19 mouse cellular contexts compared by ENCODE assay signal in genomic region chr4:108841920-108842578, GRCm38 (mm10). TPM values are rescaled to one million over a fixed set of nuclear protein-coding genes. Genes with fewer than 3 reads are reported as not detected.
"Had no signal": no experiment of that assay in that cellular context is flagged by ENCODE, and none has a peak within 500 bp of the region (broad histone marks: within the 10 kb centered on the region; RNA-seq: fewer than 3 reads in every experiment).

No protein-coding gene starts in this region.

- DNase-seq: kidney, adult 2 months; kidney, postnatal 14 days; lung, embryonic 14.5 days; lung, postnatal 10 days; retina, postnatal 1 day; right cerebral cortex, postnatal 14 days; thymus, adult 2 months; thymus, postnatal 25 days had no signal

- H3K4me3 ChIP-seq: intestine, embryonic 15.5 days; kidney, embryonic 15.5 days; left cerebral cortex, adult 2 months; limb, embryonic 15.5 days; liver, embryonic 15.5 days; midbrain, embryonic 12.5 days; neural tube, embryonic 13.5 days had no signal

- H3K4me1 ChIP-seq: kidney, embryonic 15.5 days had no signal

- H3K9ac ChIP-seq: intestine, embryonic 15.5 days; kidney, embryonic 15.5 days; limb, embryonic 15.5 days; liver, embryonic 15.5 days; lung, embryonic 14.5 days; midbrain, embryonic 12.5 days; neural tube, embryonic 13.5 days had no signal

- ATAC-seq: intestine, embryonic 15.5 days; midbrain, embryonic 16.5 days had no signal

- H3K4me2 ChIP-seq: intestine, embryonic 15.5 days; kidney, embryonic 15.5 days; limb, embryonic 15.5 days; liver, embryonic 15.5 days; lung, embryonic 14.5 days; midbrain, embryonic 12.5 days; neural tube, embryonic 13.5 days had no signal

- H3K9me3 ChIP-seq: intestine, embryonic 15.5 days; kidney, embryonic 15.5 days; limb, embryonic 15.5 days; liver, embryonic 15.5 days; midbrain, embryonic 12.5 days; neural tube, embryonic 13.5 days had no signal

- H3K27ac ChIP-seq: intestine, embryonic 15.5 days; kidney, embryonic 15.5 days; left cerebral cortex, adult 2 months; limb, embryonic 15.5 days; liver, embryonic 15.5 days; midbrain, embryonic 12.5 days; neural tube, embryonic 13.5 days had no signal

- H3K36me3 ChIP-seq: intestine, embryonic 15.5 days; liver, embryonic 15.5 days had no signal

- H3K27me3 ChIP-seq: intestine, embryonic 15.5 days; kidney, embryonic 15.5 days; limb, embryonic 15.5 days; liver, embryonic 15.5 days; midbrain, embryonic 12.5 days; neural tube, embryonic 13.5 days had no signal

RNA-seq across cellular contexts. Expression of gene A730015C16Rik, which starts 6.4 kb away (rescaled TPM):
- total RNA-seq: left cerebral cortex, adult 2 months had no signal
- polyA plus RNA-seq: kidney, adult 2 months; spleen, adult 2 months; thymus, adult 2 months; urinary bladder, adult 2 months had no signal

RNA-seq across cellular contexts. Expression of gene Rab3b, which starts 36.8 kb away (rescaled TPM):
- total RNA-seq: megakaryocyte-erythroid progenitor cell, adult 5-6 weeks had no signal
